Mouse (Mus musculus) midbrain, embryonic 13.5 days (tissue): ENCODE data around the gene Olfr987. TPM values are rescaled to one million over a fixed set of nuclear protein-coding genes. Genes with fewer than 3 reads are reported as not detected.
"Not testable (repeated sequence)": the region's sequence is repeated elsewhere in the genome, so short reads cannot be mapped to it uniquely, and the experiment has no call there.

Source experiments
- ATAC-seq: fragments of 200-750 bp; cut with Nextera tagmentation; 2 replicates; pipeline ENCODE4 v1.8.0; 2017; ENCODE audit warnings: mild to moderate bottlenecking, moderate TSS enrichment, moderate library complexity
- H3K27ac ChIP-seq: fragments of 300-500 bp; sonication (generic); 2 replicates; pipeline ENCODE4 v1.5.1; 2015; ENCODE audit warnings: inconsistent platforms, mild to moderate bottlenecking, moderate library complexity
- H3K27me3 ChIP-seq: fragments of 300-500 bp; sonication (generic); 2 replicates; pipeline ENCODE4 v1.6.1; 2015; ENCODE audit warnings: mild to moderate bottlenecking, inconsistent platforms
- H3K36me3 ChIP-seq: fragments of 300-500 bp; sonication (generic); 2 replicates; pipeline ENCODE4 v1.6.1; 2015; ENCODE audit warnings: mild to moderate bottlenecking, inconsistent platforms
- H3K4me1 ChIP-seq: fragments of 300-500 bp; sonication (generic); replicated peaks from 2 replicates; pipeline ENCODE4 v1.6.1; 2015; ENCODE audit warnings: inconsistent platforms
- H3K4me2 ChIP-seq: fragments of 300-500 bp; sonication (generic); replicated peaks from 2 replicates; pipeline ENCODE4 v1.6.1; 2015; ENCODE audit warnings: moderate library complexity, mild to moderate bottlenecking, inconsistent platforms
- H3K4me3 ChIP-seq: fragments of 300-500 bp; sonication (generic); replicated peaks from 2 replicates; pipeline ENCODE4 v1.5.1; 2015; ENCODE audit warnings: mild to moderate bottlenecking, inconsistent platforms
- H3K9ac ChIP-seq: fragments of 300-500 bp; sonication (generic); replicated peaks from 2 replicates; pipeline ENCODE4 v1.6.1; 2015; ENCODE audit warnings: mild to moderate bottlenecking, inconsistent platforms
- H3K9me3 ChIP-seq: fragments of 300-500 bp; sonication (generic); 2 replicates; pipeline ENCODE4 v1.6.1; 2016; ENCODE audit warnings: mild to moderate bottlenecking, inconsistent platforms
- WGBS: fragments of 180-500 bp; shearing (Covaris S2); methylation state at CpG from one replicate; pipeline ENCODE4 v1.1.7; 2015; 5-methylcytosine and 5-hydroxymethylcytosine counted together
- polyA plus RNA-seq: library from polyadenylated mRNA; unstranded; fragments of >200 nt; fragmentation: Nextera tagmentation; extraction: Ambion mirVana; gene quantifications from 2 replicates; pipeline ENCODE4 v1.2.1, GENCODE M21; 2015

The Olfr987 gene
- not detected in 2 replicates for polyA plus RNA-seq

DNA sequence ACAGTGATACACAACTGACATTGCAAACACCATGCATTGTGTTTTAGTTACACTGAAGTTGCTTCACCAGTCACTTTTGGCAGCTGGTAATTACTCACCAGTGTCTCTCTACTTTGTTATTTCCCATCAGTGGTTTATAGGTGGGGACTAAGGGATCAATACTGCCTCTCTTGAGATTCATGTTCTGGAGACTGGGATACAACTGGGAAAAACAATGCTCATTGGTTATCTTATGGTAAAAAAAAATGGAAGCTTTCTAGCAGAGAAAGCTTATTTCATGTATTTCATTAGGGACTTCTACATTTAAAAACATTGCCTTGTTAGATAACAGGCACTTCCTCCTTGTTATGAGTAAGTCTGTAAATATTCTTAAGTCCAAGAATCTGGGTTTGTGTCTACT is at the start of gene Olfr987:
Olfr987 (minus strand) TSS at position 101 of the 400 bp plus-strand sequence.
- H3K9ac ChIP-seq, H3K27ac ChIP-seq, ATAC-seq, H3K4me1 ChIP-seq, H3K4me3 ChIP-seq, H3K4me2 ChIP-seq, H3K9me3 ChIP-seq, H3K36me3 ChIP-seq, H3K27me3 ChIP-seq: not testable (repeated sequence)

- H3K4me2 ChIP-seq, H3K4me1 ChIP-seq, H3K27ac ChIP-seq, ATAC-seq, H3K9ac ChIP-seq, H3K27me3 ChIP-seq, H3K36me3 ChIP-seq, H3K4me3 ChIP-seq, H3K9me3 ChIP-seq: not testable (repeated sequence)
Observed at GRCm38 (mm10) chr2:85363127-85363526, 24.0 kb upstream of the Olfr987 start, which contains the start of gene Olfr988. Olfr988 (minus strand) TSS chr2:85363227.

GRCm38 (mm10) chr2:85339972-85340371 is 857 bp upstream of the Olfr987 start:
- Histone ChIP-seq H3K27me3 (no peaks in the 10 kb centered on the region), H3K9me3 (no peaks in the 10 kb centered on the region), H3K27ac (no peak overlapping the region), H3K4me1 (no peaks in the 10 kb centered on the region), H3K9ac (no peak overlapping the region), H3K36me3 (no peaks in the 10 kb centered on the region), H3K4me2 (no peak overlapping the region), H3K4me3 (no peak overlapping the region)
- ATAC-seq, result no peak
- WGBS, result 78% methylated on average over 7 of the region's 7 CpGs

DNA sequence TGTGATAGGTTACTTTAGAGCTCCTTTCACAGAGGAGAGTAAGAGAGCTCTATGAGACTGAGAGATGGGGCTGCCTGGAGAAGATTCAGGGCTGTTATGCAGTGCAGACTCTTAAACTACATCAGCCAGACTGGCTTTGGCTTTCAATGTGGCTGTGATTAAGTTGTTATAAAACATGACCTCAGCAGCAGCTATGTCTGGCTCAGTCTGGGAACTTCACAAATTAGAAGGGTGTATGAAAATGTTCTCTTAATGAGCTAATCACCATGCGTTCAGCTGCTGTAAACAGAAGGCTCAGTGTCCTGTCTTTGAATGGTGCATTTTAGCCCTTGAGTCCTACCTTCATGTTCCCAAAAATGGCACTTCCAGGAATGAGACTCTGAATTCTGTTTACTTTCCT is 20.0 kb downstream of the Olfr987 start:
- no peak for ATAC-seq
- no peaks in the 10 kb centered on the region for H3K36me3 ChIP-seq
- no peaks in the 10 kb centered on the region for H3K9me3 ChIP-seq
- no peak overlapping the region for H3K9ac ChIP-seq
- no peaks in the 10 kb centered on the region for H3K27me3 ChIP-seq
- no peak overlapping the region for H3K27ac ChIP-seq
- 79% methylated on average over 1 of the region's 1 CpGs for WGBS
- no peaks in the 10 kb centered on the region for H3K4me1 ChIP-seq
- no peak overlapping the region for H3K4me3 ChIP-seq
- H3K4me2 ChIP-seq, result no peak overlapping the region

DNA sequence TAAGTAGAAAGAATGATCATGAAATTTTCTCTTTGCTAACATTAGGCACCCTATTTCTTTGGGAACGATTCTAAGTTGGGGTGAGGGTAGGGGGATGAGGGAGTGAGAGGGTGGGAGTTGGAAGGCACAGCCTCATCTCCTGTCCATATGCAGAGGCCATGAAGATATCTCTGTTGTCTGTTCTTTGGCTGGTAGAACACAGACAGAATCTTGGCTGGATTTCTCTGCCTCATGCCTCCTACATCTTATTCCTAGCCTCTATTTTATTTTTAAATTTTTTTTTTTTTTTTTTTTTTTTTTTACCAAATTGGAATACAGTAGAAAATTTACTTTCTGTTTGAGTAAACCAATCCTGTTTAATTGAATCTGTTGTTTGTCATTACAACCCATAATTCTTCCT is 53.7 kb downstream of the Olfr987 start:
- no peak overlapping the region for H3K4me2 ChIP-seq
- ATAC-seq, result no peak

DNA sequence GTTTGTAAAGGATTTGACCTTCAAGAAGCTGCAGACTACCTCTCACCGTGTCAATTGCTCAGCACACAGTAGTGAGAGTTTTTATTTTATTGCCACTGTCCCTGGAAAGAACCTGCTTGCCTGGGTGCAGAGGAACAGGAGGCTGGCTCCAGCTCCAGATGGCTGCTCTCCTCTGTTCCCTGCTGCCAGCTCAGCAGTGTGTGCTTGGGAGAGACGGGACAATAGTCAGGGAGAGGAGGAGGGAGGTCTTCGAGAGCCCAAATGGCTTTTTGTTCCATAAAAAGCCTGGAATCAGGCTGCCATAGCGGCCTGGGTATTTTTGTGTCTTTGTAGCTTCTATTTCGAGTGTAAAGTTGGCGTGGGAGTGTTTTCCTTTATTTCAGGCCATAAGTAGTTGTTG is 54.5 kb downstream of the Olfr987 start:
- Histone ChIP-seq H3K4me2 (peak overlapping the region; percentile 12; the same call in 1 of the 2 replicates), H3K27me3 (no peaks in the 10 kb centered on the region), H3K9me3 (no peaks in the 10 kb centered on the region), H3K36me3 (no peaks in the 10 kb centered on the region), H3K4me1 (0 out of 2 replicates have a peak, but pooled peaks cover 4% of the 10 kb centered on the region), H3K4me3 (no peak overlapping the region), H3K27ac (peak overlapping the region; percentile 44), H3K9ac (no peak overlapping the region)
- 28% methylated on average over 6 of the region's 6 CpGs for WGBS
- peak; percentile 76; the same call in 1 of the 2 replicates for ATAC-seq

More for the DNA sequence above, 53.7 kb downstream of the Olfr987 start:
- Histone ChIP-seq H3K9ac (no peak overlapping the region), H3K36me3 (no peaks in the 10 kb centered on the region), H3K9me3 (no peaks in the 10 kb centered on the region), H3K4me3 (no peak overlapping the region), H3K27ac (no peak overlapping the region), H3K4me1 (0 out of 2 replicates have a peak, but pooled peaks cover 4% of the 10 kb centered on the region), H3K27me3 (no peaks in the 10 kb centered on the region)
- 67% methylated on average over 1 of the region's 1 CpGs for WGBS

GRCm38 (mm10) chr2:85283631-85284466 is 55.3 kb downstream of the Olfr987 start:
- WGBS, result 84% methylated on average over 8 of the region's 8 CpGs
- H3K9me3 ChIP-seq, result no peaks in the 10 kb centered on the region
- no peak overlapping the region for H3K27ac ChIP-seq
- ATAC-seq, result no peak
- H3K4me2 ChIP-seq, result no peak overlapping the region
- H3K9ac ChIP-seq, result no peak overlapping the region
- H3K27me3 ChIP-seq, result no peaks in the 10 kb centered on the region
- H3K36me3 ChIP-seq, result no peaks in the 10 kb centered on the region
- H3K4me1 ChIP-seq, result 0 out of 2 replicates have a peak, but pooled peaks cover 4% of the 10 kb centered on the region
- no peak overlapping the region for H3K4me3 ChIP-seq

GRCm38 (mm10) chr2:85281023-85281422 is 58.1 kb downstream of the Olfr987 start:
- Histone ChIP-seq H3K4me1 (0 out of 2 replicates have a peak, but pooled peaks cover 4% of the 10 kb centered on the region), H3K9ac (no peak overlapping the region), H3K27me3 (no peaks in the 10 kb centered on the region), H3K9me3 (no peaks in the 10 kb centered on the region), H3K4me2 (no peak overlapping the region), H3K27ac (no peak overlapping the region), H3K4me3 (no peak overlapping the region), H3K36me3 (no peaks in the 10 kb centered on the region)
- ATAC-seq, result no peak
- 60% methylated on average over 4 of the region's 4 CpGs for WGBS

Other genes starting within 250 kb of the Olfr987 start
- gene Aplnr, start 203.1 kb downstream of the Olfr987 start, polyA plus RNA-seq, result 20.1 and 21.0 TPM in 2 replicates
- gene Lrrc55, start 142.1 kb downstream of the Olfr987 start, polyA plus RNA-seq, result 7.0 and 7.6 TPM in 2 replicates
- not detected in 2 replicates for gene Olfr988, start 23.9 kb upstream of the Olfr987 start, polyA plus RNA-seq
- not detected in 2 replicates for gene Olfr992, start 70.2 kb upstream of the Olfr987 start, polyA plus RNA-seq
- not detected in 2 replicates for gene Olfr993, start 75.6 kb upstream of the Olfr987 start, polyA plus RNA-seq
- gene Olfr994, start 97.1 kb upstream of the Olfr987 start, polyA plus RNA-seq, result not detected in 2 replicates
- not detected in 2 replicates for gene Olfr995, start 104.3 kb upstream of the Olfr987 start, polyA plus RNA-seq
- gene 4833423E24Rik, start 179.7 kb upstream of the Olfr987 start, polyA plus RNA-seq, result 0.19 TPM in 1 of 2 replicates, not detected in the other
- gene Olfr996, start 239.9 kb upstream of the Olfr987 start, polyA plus RNA-seq, result not detected in 2 replicates
- gene Olfr998, start 249.6 kb upstream of the Olfr987 start, polyA plus RNA-seq, result not detected in 2 replicates